Mouse (Mus musculus): ENCODE data around the gene Gm32742. TPM values are rescaled to one million over a fixed set of nuclear protein-coding genes. Genes with fewer than 3 reads are reported as not detected.

The Gm32742 gene
- polyA plus RNA-seq, 1 experiment from 2014 or later = 0.08 TPM

- Histone ChIP-seq H3K36me3 (ENCODE audit: control insufficient read depth, insufficient read depth, low read length) (no peaks in the 10 kb centered on the region), H3K27me3 (ENCODE audit: control insufficient read depth, insufficient read depth, low read depth, low read length) (no peaks in the 10 kb centered on the region), H3K9me3 (ENCODE audit: control insufficient read depth, low read length) (no peaks in the 10 kb centered on the region), H3K4me2 (ENCODE audit: low read depth, low read length) (no peak overlapping the region), H3K9ac (ENCODE audit: low read length) (no peak overlapping the region), H3K4me1 (replicated peaks; ENCODE audit: control insufficient read depth, insufficient read depth, low read length) (no peaks in the 10 kb centered on the region), H3K4me3 (ENCODE audit: low read length) (no peak overlapping the region), H3K27ac (ENCODE audit: low read length) (no peak overlapping the region)
- ATAC-seq (ENCODE audit: low read depth) = no peak
- WGBS = 73% methylated on average over 15 of the region's 15 CpGs
These were observed 17.7 kb upstream of the Gm32742 start for GRCm38 (mm10) chr9:51182716-51183710.

GRCm38 (mm10) chr9:51180621-51181020 is 15.3 kb upstream of the Gm32742 start:
- Histone ChIP-seq H3K9me3 (ENCODE audit: control insufficient read depth, low read length) (no peaks in the 10 kb centered on the region), H3K9ac (ENCODE audit: low read length) (no peak overlapping the region), H3K27ac (ENCODE audit: low read length) (no peak overlapping the region), H3K4me3 (ENCODE audit: low read length) (no peak overlapping the region), H3K36me3 (ENCODE audit: control insufficient read depth, insufficient read depth, low read length) (no peaks in the 10 kb centered on the region), H3K4me1 (replicated peaks; ENCODE audit: control insufficient read depth, insufficient read depth, low read length) (no peaks in the 10 kb centered on the region; the same call in 1 of the 2 replicates), H3K4me2 (ENCODE audit: low read depth, low read length) (no peak overlapping the region), H3K27me3 (ENCODE audit: control insufficient read depth, insufficient read depth, low read depth, low read length) (no peaks in the 10 kb centered on the region)
- 54% methylated on average over 5 of the region's 5 CpGs for WGBS
- ATAC-seq (ENCODE audit: low read depth) = peak; percentile 51

- H3K9ac ChIP-seq (ENCODE audit: low read length) = no peak overlapping the region
- ATAC-seq (ENCODE audit: low read depth) = no peak
- H3K36me3 ChIP-seq (ENCODE audit: control insufficient read depth, insufficient read depth, low read length) = no peaks in the 10 kb centered on the region
- H3K4me1 ChIP-seq (replicated peaks; ENCODE audit: control insufficient read depth, insufficient read depth, low read length) = peaks cover 10% of the 10 kb centered on the region
- H3K4me3 ChIP-seq (ENCODE audit: low read length) = no peak overlapping the region
- no peak overlapping the region for H3K27ac ChIP-seq (ENCODE audit: low read length)
- no peaks in the 10 kb centered on the region for H3K9me3 ChIP-seq (ENCODE audit: control insufficient read depth, low read length)
- no peak overlapping the region for H3K4me2 ChIP-seq (ENCODE audit: low read depth, low read length)
- WGBS = 88% methylated on average over 1 of the region's 1 CpGs
- no peaks in the 10 kb centered on the region for H3K27me3 ChIP-seq (ENCODE audit: control insufficient read depth, insufficient read depth, low read depth, low read length)
These were observed 13.0 kb upstream of the Gm32742 start for GRCm38 (mm10) chr9:51178297-51178696.

GRCm38 (mm10) chr9:51175722-51176121 is 10.4 kb upstream of the Gm32742 start:
- Histone ChIP-seq H3K27ac (ENCODE audit: low read length) (no peak overlapping the region), H3K9ac (ENCODE audit: low read length) (no peak overlapping the region), H3K27me3 (ENCODE audit: control insufficient read depth, insufficient read depth, low read depth, low read length) (no peaks in the 10 kb centered on the region), H3K4me3 (ENCODE audit: low read length) (no peak overlapping the region), H3K9me3 (ENCODE audit: control insufficient read depth, low read length) (no peaks in the 10 kb centered on the region), H3K4me1 (replicated peaks; ENCODE audit: control insufficient read depth, insufficient read depth, low read length) (peaks cover 10% of the 10 kb centered on the region), H3K36me3 (ENCODE audit: control insufficient read depth, insufficient read depth, low read length) (no peaks in the 10 kb centered on the region), H3K4me2 (ENCODE audit: low read depth, low read length) (no peak overlapping the region)
- ATAC-seq (ENCODE audit: low read depth) = no peak
- 89% methylated on average over 1 of the region's 1 CpGs for WGBS

GRCm38 (mm10) chr9:51174890-51175464 is 9.7 kb upstream of the Gm32742 start:
- Histone ChIP-seq H3K4me2 (ENCODE audit: low read depth, low read length) (no peak overlapping the region), H3K4me3 (ENCODE audit: low read length) (no peak overlapping the region), H3K9ac (ENCODE audit: low read length) (no peak overlapping the region), H3K27ac (ENCODE audit: low read length) (no peak overlapping the region), H3K36me3 (ENCODE audit: control insufficient read depth, insufficient read depth, low read length) (no peaks in the 10 kb centered on the region), H3K27me3 (ENCODE audit: control insufficient read depth, insufficient read depth, low read depth, low read length) (no peaks in the 10 kb centered on the region), H3K4me1 (replicated peaks; ENCODE audit: control insufficient read depth, insufficient read depth, low read length) (peaks cover 10% of the 10 kb centered on the region), H3K9me3 (ENCODE audit: control insufficient read depth, low read length) (no peaks in the 10 kb centered on the region)
- ATAC-seq (ENCODE audit: low read depth) = peak; percentile 65
- WGBS = 15% methylated on average over 8 of the region's 8 CpGs

- H3K9ac ChIP-seq (ENCODE audit: low read length) = no peak overlapping the region
- no peaks in the 10 kb centered on the region for H3K36me3 ChIP-seq (ENCODE audit: control insufficient read depth, insufficient read depth, low read length)
- H3K4me3 ChIP-seq (ENCODE audit: low read length) = no peak overlapping the region
- ATAC-seq (ENCODE audit: low read depth) = no peak
- no peaks in the 10 kb centered on the region for H3K27me3 ChIP-seq (ENCODE audit: control insufficient read depth, insufficient read depth, low read depth, low read length)
- WGBS = 52% methylated on average over 6 of the region's 6 CpGs
- H3K4me1 ChIP-seq (replicated peaks; ENCODE audit: control insufficient read depth, insufficient read depth, low read length) = peaks cover 17% of the 10 kb centered on the region
- no peaks in the 10 kb centered on the region for H3K9me3 ChIP-seq (ENCODE audit: control insufficient read depth, low read length)
- no peak overlapping the region for H3K4me2 ChIP-seq (ENCODE audit: low read depth, low read length)
- H3K27ac ChIP-seq (ENCODE audit: low read length) = no peak overlapping the region
These were observed 5.0 kb upstream of the Gm32742 start for GRCm38 (mm10) chr9:51170298-51170697.

GRCm38 (mm10) chr9:51169133-51169532 is 3.8 kb upstream of the Gm32742 start:
- Histone ChIP-seq H3K4me3 (ENCODE audit: low read length) (no peak overlapping the region), H3K27me3 (ENCODE audit: control insufficient read depth, insufficient read depth, low read depth, low read length) (no peaks in the 10 kb centered on the region), H3K27ac (ENCODE audit: low read length) (peak overlapping the region; percentile 89), H3K36me3 (ENCODE audit: control insufficient read depth, insufficient read depth, low read length) (no peaks in the 10 kb centered on the region), H3K4me1 (replicated peaks; ENCODE audit: control insufficient read depth, insufficient read depth, low read length) (peaks cover 11% of the 10 kb centered on the region), H3K9ac (ENCODE audit: low read length) (no peak overlapping the region), H3K9me3 (ENCODE audit: control insufficient read depth, low read length) (no peaks in the 10 kb centered on the region), H3K4me2 (ENCODE audit: low read depth, low read length) (no peak overlapping the region; the same call in 1 of the 2 replicates)
- WGBS = 65% methylated on average over 7 of the region's 7 CpGs
- peak; percentile 34 for ATAC-seq (ENCODE audit: low read depth)

- Histone ChIP-seq H3K36me3 (ENCODE audit: control insufficient read depth, insufficient read depth, low read length) (no peaks in the 10 kb centered on the region), H3K27me3 (ENCODE audit: control insufficient read depth, insufficient read depth, low read depth, low read length) (no peaks in the 10 kb centered on the region), H3K4me1 (replicated peaks; ENCODE audit: control insufficient read depth, insufficient read depth, low read length) (peaks cover 11% of the 10 kb centered on the region), H3K9me3 (ENCODE audit: control insufficient read depth, low read length) (no peaks in the 10 kb centered on the region), H3K4me2 (ENCODE audit: low read depth, low read length) (peak overlapping the region; percentile 26; the same call in 1 of the 2 replicates), H3K4me3 (ENCODE audit: low read length) (no peak overlapping the region), H3K9ac (ENCODE audit: low read length) (peak overlapping the region; percentile 31), H3K27ac (ENCODE audit: low read length) (peak overlapping the region; percentile 89)
- WGBS = 45% methylated on average over 5 of the region's 5 CpGs
- ATAC-seq (ENCODE audit: low read depth) = peak; percentile 91
These were observed 3.4 kb upstream of the Gm32742 start for GRCm38 (mm10) chr9:51168698-51169097.

GRCm38 (mm10) chr9:51167954-51168353 is 2.6 kb upstream of the Gm32742 start:
- Histone ChIP-seq H3K27ac (ENCODE audit: low read length) (peak overlapping the region; percentile 89), H3K9me3 (ENCODE audit: control insufficient read depth, low read length) (no peaks in the 10 kb centered on the region), H3K4me2 (ENCODE audit: low read depth, low read length) (no peak overlapping the region), H3K36me3 (ENCODE audit: control insufficient read depth, insufficient read depth, low read length) (no peaks in the 10 kb centered on the region), H3K27me3 (ENCODE audit: control insufficient read depth, insufficient read depth, low read depth, low read length) (no peaks in the 10 kb centered on the region), H3K4me1 (replicated peaks; ENCODE audit: control insufficient read depth, insufficient read depth, low read length) (peaks cover 11% of the 10 kb centered on the region), H3K9ac (ENCODE audit: low read length) (peak overlapping the region; percentile 31), H3K4me3 (ENCODE audit: low read length) (no peak overlapping the region)
- ATAC-seq (ENCODE audit: low read depth) = peak; percentile 76
- WGBS = 43% methylated on average over 11 of the region's 11 CpGs

Data from lung, embryonic 16.5 days (tissue).